Mouse (Mus musculus): ENCODE measurements around the gene Mdga2. TPM values are rescaled to one million over a fixed set of nuclear protein-coding genes. Genes with fewer than 3 reads are reported as not detected.

The Mdga2 gene
- total and polyA plus RNA-seq, 3 experiments: 0.27 TPM; not detected in 2

DNA sequence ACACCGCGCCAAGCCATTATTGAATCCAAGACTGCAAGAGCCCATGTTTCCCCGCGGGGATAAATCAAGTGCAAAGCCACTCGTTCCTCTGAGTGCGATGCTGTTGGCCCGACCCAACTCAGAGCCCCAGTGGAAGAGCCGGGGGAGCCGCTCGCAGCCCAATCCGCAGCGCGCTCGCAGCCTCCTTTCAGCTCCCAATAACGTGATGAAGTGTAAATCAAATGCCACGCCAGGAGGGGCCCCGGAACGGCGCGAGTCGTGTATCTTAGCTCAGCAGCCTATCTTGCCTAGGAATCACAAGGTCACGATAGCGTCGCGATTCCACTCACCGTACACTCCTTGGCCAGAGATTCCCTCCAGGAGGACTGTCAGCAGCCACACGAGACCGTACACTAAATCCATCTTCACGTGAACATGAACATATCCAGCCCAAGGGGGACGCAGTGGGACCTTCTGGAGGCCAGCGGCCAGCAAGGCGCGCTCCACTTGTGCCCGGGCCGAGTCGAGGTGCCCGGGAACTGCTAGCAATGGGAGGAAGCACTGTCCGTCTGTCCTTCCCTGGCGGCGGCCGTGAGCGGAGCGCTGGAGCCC lies 1.6 kb downstream of the Mdga2 start:
- 0 out of 4 replicates have a peak, but pooled peaks cover 0 to 3% of the 10 kb centered on the region in 2 experiments for H3K4me1 ChIP-seq (ENCODE audit: control insufficient read depth in 1 of 2, insufficient read depth in 2 of 2)
- no peaks in the 10 kb centered on the region for H3K36me3 ChIP-seq (replicated peaks in 1 of 2; ENCODE audit: control insufficient read depth in 1 of 2, insufficient read depth in 1 of 2, low read length in 1 of 2)
- no peak overlapping the region for H3K9ac ChIP-seq (ENCODE audit: insufficient read depth, low read depth)
- no peak for DNase-seq (ENCODE audit: extremely low read depth)
- no peaks in the 10 kb centered on the region for H3K27me3 ChIP-seq (replicated peaks)
- H3K79me2 ChIP-seq (replicated peaks; ENCODE audit: control insufficient read depth, extremely low read depth, insufficient read depth, poor library complexity, severe bottlenecking): no peaks in the 10 kb centered on the region
- in situ Hi-C loops (cut with MboI; ENCODE audit: low pct_ligation_motif_present, low pct_unique_long_range_greater_than_20kb, low sequenced_read_pairs): no loop called here
- H3K9me3 ChIP-seq (replicated peaks; ENCODE audit: low read length): peaks cover 20% of the 10 kb centered on the region
- dilution Hi-C loops (cut with MboI; ENCODE audit: extremely low pct_ligation_motif_present, extremely low pct_unique_long_range_greater_than_20kb, low sequenced_read_pairs): no loop called here
- TF ChIP-seq MAFK (IDR thresholded peaks at IDR 0.05; ENCODE audit: insufficient replicate concordance, low read length) (no peak), CHD2 (IDR thresholded peaks at IDR 0.05; ENCODE audit: low read length) (no peak), ZC3H11A (IDR thresholded peaks at IDR 0.05; ENCODE audit: low read depth, low read length) (no peak), JUND (conservative IDR thresholded peaks at IDR 0.05; ENCODE audit: low read depth, low read length) (no peak), MXI1 (IDR thresholded peaks at IDR 0.05; ENCODE audit: low read depth, low read length) (no peak), USF1 (IDR thresholded peaks at IDR 0.05; ENCODE audit: low read depth, low read length) (no peak), ZNF384 (IDR thresholded peaks at IDR 0.05; ENCODE audit: low read depth, low read length) (no peak), NELFE (IDR thresholded peaks at IDR 0.05; ENCODE audit: low read depth, low read length) (no peak), RAD21 (IDR thresholded peaks at IDR 0.05; ENCODE audit: low read depth, low read length) (no peak), POLR2AphosphoS2 (IDR thresholded peaks at IDR 0.05; ENCODE audit: low read depth, low read length) (no peak), SIN3A (IDR thresholded peaks at IDR 0.05; ENCODE audit: low read length) (no peak), TBP (conservative IDR thresholded peaks at IDR 0.05; ENCODE audit: low read depth, low read length) (no peak), ELF1 (IDR thresholded peaks at IDR 0.05; ENCODE audit: low read depth, low read length) (no peak), KAT2A (IDR thresholded peaks at IDR 0.05; ENCODE audit: insufficient replicate concordance, low read length) (no peak), MYC (IDR thresholded peaks at IDR 0.05; ENCODE audit: low read depth, low read length) (no peak), RCOR1 (conservative IDR thresholded peaks at IDR 0.05; ENCODE audit: low read depth, low read length) (no peak), UBTF (IDR thresholded peaks at IDR 0.05; ENCODE audit: low read depth, low read length) (no peak), CTCF (conservative IDR thresholded peaks at IDR 0.05 in 1 of 2, IDR thresholded peaks at IDR 0.05 in 1 of 2; ENCODE audit: low read depth in 2 of 2, low read length in 2 of 2) (no peak), USF2 (conservative IDR thresholded peaks at IDR 0.05; ENCODE audit: low read depth, low read length) (no peak)
- no peak overlapping the region for H3K27ac ChIP-seq (ENCODE audit: insufficient read depth, low read depth)
- no peak overlapping the region for H3K4me3 ChIP-seq (replicated peaks in 1 of 3; ENCODE audit: low read depth in 2 of 3, low read length in 2 of 3, poor library complexity in 1 of 3)
- no peak overlapping the region for H3K4me2 ChIP-seq (ENCODE audit: insufficient read depth, low read depth, poor library complexity, severe bottlenecking)

DNA sequence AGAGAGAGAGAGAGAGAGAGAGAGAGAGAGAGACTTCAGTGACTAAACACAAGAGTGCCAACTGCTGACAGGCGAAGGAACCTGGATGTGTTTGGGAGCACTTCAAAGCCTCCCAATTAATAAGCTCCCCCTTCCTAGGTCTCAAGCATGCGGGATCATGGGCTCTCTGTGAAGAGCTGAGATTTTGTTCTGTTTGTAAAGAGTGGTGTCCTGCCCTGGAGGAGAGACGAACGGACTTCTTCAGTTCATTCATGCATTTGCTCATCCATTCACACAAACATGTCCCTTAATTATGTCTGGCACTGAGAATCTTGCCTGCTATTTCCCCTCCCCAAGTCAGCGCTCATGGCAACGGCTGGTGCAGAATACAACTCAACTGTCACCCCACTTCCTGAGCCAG lies 2.3 kb downstream of the Mdga2 start:
- Histone ChIP-seq H3K4me1 (ENCODE audit: control insufficient read depth in 1 of 2, insufficient read depth in 2 of 2) (0 out of 4 replicates have a peak, but pooled peaks cover 0 to 3% of the 10 kb centered on the region in 2 experiments), H3K27me3 (replicated peaks) (no peaks in the 10 kb centered on the region), H3K9ac (ENCODE audit: insufficient read depth, low read depth) (no peak overlapping the region), H3K79me2 (replicated peaks; ENCODE audit: control insufficient read depth, extremely low read depth, insufficient read depth, poor library complexity, severe bottlenecking) (no peaks in the 10 kb centered on the region), H3K9me3 (replicated peaks; ENCODE audit: low read length) (peaks cover 20% of the 10 kb centered on the region), H3K36me3 (replicated peaks in 1 of 2; ENCODE audit: control insufficient read depth in 1 of 2, insufficient read depth in 1 of 2, low read length in 1 of 2) (no peaks in the 10 kb centered on the region), H3K4me3 (replicated peaks in 1 of 3; ENCODE audit: low read depth in 2 of 3, low read length in 2 of 3, poor library complexity in 1 of 3) (no peak overlapping the region), H3K4me2 (ENCODE audit: insufficient read depth, low read depth, poor library complexity, severe bottlenecking) (no peak overlapping the region), H3K27ac (ENCODE audit: insufficient read depth, low read depth) (no peak overlapping the region)
- dilution Hi-C loops (cut with MboI; ENCODE audit: extremely low pct_ligation_motif_present, extremely low pct_unique_long_range_greater_than_20kb, low sequenced_read_pairs) (no loop called here), in situ Hi-C loops (cut with MboI; ENCODE audit: low pct_ligation_motif_present, low pct_unique_long_range_greater_than_20kb, low sequenced_read_pairs) (no loop called here)
- TF ChIP-seq HCFC1 (IDR thresholded peaks at IDR 0.05; ENCODE audit: low read depth, low read length): no peak
- TF ChIP-seq ZC3H11A (IDR thresholded peaks at IDR 0.05; ENCODE audit: low read depth, low read length): no peak
- no peak for TF ChIP-seq POLR2A (IDR thresholded peaks at IDR 0.05; ENCODE audit: low read depth, low read length)
- no peak for TF ChIP-seq MAFK (IDR thresholded peaks at IDR 0.05; ENCODE audit: insufficient replicate concordance, low read length)
- TF ChIP-seq MAX (IDR thresholded peaks at IDR 0.05; ENCODE audit: low read length): no peak
- TF ChIP-seq SMC3 (IDR thresholded peaks at IDR 0.05; ENCODE audit: low read depth, low read length): no peak
- no peak for TF ChIP-seq ZKSCAN1 (IDR thresholded peaks at IDR 0.05; ENCODE audit: borderline replicate concordance, low read depth, low read length)
- no peak for TF ChIP-seq KAT2A (IDR thresholded peaks at IDR 0.05; ENCODE audit: insufficient replicate concordance, low read length)
- no peak for DNase-seq (ENCODE audit: extremely low read depth)
